Comparison of ENCODE assay signal across 20 mouse cellular contexts in the genomic region with DNA sequence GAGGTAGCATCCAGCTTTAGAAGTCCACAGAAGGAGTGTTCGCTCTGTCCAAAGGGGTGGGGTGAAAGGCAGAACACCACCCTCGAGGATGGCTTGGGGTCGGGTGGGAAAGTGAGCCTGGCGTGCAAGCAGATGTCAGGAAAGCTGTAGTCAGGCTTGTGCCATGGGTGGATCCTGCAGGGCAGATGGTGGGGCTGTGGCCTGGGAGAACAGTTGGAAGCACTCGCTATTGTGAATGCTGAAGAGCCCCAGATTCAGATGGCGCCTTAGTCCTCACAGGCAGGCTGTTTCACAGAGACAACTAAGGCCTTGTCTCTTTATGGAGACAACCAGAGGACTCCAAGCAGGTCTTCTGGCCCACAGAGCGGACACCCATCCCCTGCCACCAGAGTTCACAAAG. TPM values are rescaled to one million over a fixed set of nuclear protein-coding genes. Genes with fewer than 3 reads are reported as not detected.
A peak's percentile ranks its signal among the peaks of the same experiment; 100 is the strongest.
DNase-seq lines count a peak whose midpoint lies in the region; TF ChIP-seq lines count a peak whose summit lies in the region.
"Had no signal": no experiment of that assay in that cellular context is flagged by ENCODE, and none has a peak within 500 bp of the region (broad histone marks: within the 10 kb centered on the region; RNA-seq: fewer than 3 reads in every experiment).

No protein-coding gene starts in this region.

- WGBS in kidney, adult 2 months, result 94% methylated on average over 7 of the region's 7 CpGs

- H3K36me3 ChIP-seq in kidney, adult 2 months (ENCODE audit: control insufficient read depth, insufficient read depth, low read length), result no peaks in the 10 kb centered on the region
- H3K36me3 ChIP-seq: embryonic facial prominence, embryonic 13.5 days; G1E; heart, embryonic 10.5 days; heart, embryonic 15.5 days had no signal

- no peak overlapping the region for H3K27ac ChIP-seq in kidney, adult 2 months (ENCODE audit: insufficient read depth, low read depth, low read length)
- H3K27ac ChIP-seq: embryonic facial prominence, embryonic 13.5 days; forebrain, embryonic 13.5 days; heart, embryonic 10.5 days; heart, embryonic 15.5 days; hindbrain, embryonic 15.5 days had no signal

- H3K4me3 ChIP-seq in kidney, adult 2 months (ENCODE audit: insufficient read depth, low read depth, low read length), result no peak overlapping the region
- H3K4me3 ChIP-seq: embryonic facial prominence, embryonic 13.5 days; forebrain, embryonic 13.5 days; heart, embryonic 10.5 days; heart, embryonic 15.5 days; hindbrain, embryonic 15.5 days had no signal

- peak; percentile 47 to 58 for DNase-seq in cerebellum, postnatal 10 days
- no peak for DNase-seq in cerebellum, postnatal 14 days
- DNase-seq in layer of hippocampus, adult 11-12 months (ENCODE audit: low spot score), result peak; percentile 57
- no peak for DNase-seq in layer of hippocampus, postnatal 25 days (ENCODE audit: extremely low spot score in 1 of 2, low spot score in 1 of 2)
- DNase-seq in layer of hippocampus, adult 18-20 months (ENCODE audit: low spot score in 2 of 2), result peak; percentile 43 to 74
- DNase-seq in layer of hippocampus, postnatal 36 days, result peak; percentile 49 to 53
- no peak for DNase-seq in spleen, adult 12 weeks (ENCODE audit: low spot score)
- no peak for DNase-seq in kidney, adult 2 months
- DNase-seq: adrenal gland, postnatal 10 days; B cell, adult 2 months; cerebellum, adult 9-11 months; gastrocnemius, postnatal 36 days; heart, adult 11 months; heart, postnatal 14 days had no signal

- TF ChIP-seq CTCF in kidney, adult 2 months (conservative IDR thresholded peaks at IDR 0.05; ENCODE audit: insufficient read depth, insufficient read length, low read depth, low read length), result no peak

- H3K4me1 ChIP-seq in kidney, adult 2 months (ENCODE audit: control insufficient read depth, insufficient read depth, low read length), result no peaks in the 10 kb centered on the region

- no peak for TF ChIP-seq POLR2A in kidney, adult 2 months (IDR thresholded peaks at IDR 0.05; ENCODE audit: low read depth, low read length)

- no peaks in the 10 kb centered on the region for H3K27me3 ChIP-seq in kidney, adult 2 months (replicated peaks; ENCODE audit: control insufficient read depth, insufficient read depth, low read length)

RNA-seq across cellular contexts. Expression of a gene that starts 29.0 kb away (rescaled TPM):
- 1 to 10 TPM; 1.0 to 1.2 TPM for total RNA-seq in layer of hippocampus, postnatal 25 days (2021)
- total RNA-seq in layer of hippocampus, adult 18-20 months (2021), result 1 to 10 TPM in 1 of 2 experiments, under 1 TPM in 1; 0.99 to 1.1 TPM
- total RNA-seq in layer of hippocampus, postnatal 36 days (2021), result 1 to 10 TPM; 1.3 to 2.1 TPM
- polyA plus RNA-seq in kidney, adult 2 months (2012; rRNA removed), result 0.75 and 1.0 TPM in 2 replicates

RNA-seq across cellular contexts. Expression of a gene that starts 43.0 kb away (rescaled TPM):
- 100 to 1,000 TPM; 140 to 143 TPM for total RNA-seq in layer of hippocampus, postnatal 25 days (2021)
- total RNA-seq in layer of hippocampus, adult 18-20 months (2021), result 100 to 1,000 TPM; 160 to 161 TPM
- total RNA-seq in layer of hippocampus, postnatal 36 days (2021), result 100 to 1,000 TPM; 136 to 142 TPM
- polyA plus RNA-seq in kidney, adult 2 months (2012; rRNA removed), result 3.1 and 3.3 TPM in 2 replicates
- total RNA-seq: G1E had no signal

Comparison
In these comparisons a context has a peak if more than half of its experiments do, and no peak if none do; other contexts are left out.
1. DNase-seq: peak in cerebellum, postnatal 10 days (2 of 2), layer of hippocampus, adult 11-12 months (single experiment), layer of hippocampus, adult 18-20 months (2 of 2) and layer of hippocampus, postnatal 36 days (2 of 2); none in cerebellum, postnatal 14 days (0 of 2), layer of hippocampus, postnatal 25 days (0 of 2), spleen, adult 12 weeks (single experiment) and kidney, adult 2 months (single experiment).